20 mouse cellular contexts compared by ENCODE assay signal in the genomic region with DNA sequence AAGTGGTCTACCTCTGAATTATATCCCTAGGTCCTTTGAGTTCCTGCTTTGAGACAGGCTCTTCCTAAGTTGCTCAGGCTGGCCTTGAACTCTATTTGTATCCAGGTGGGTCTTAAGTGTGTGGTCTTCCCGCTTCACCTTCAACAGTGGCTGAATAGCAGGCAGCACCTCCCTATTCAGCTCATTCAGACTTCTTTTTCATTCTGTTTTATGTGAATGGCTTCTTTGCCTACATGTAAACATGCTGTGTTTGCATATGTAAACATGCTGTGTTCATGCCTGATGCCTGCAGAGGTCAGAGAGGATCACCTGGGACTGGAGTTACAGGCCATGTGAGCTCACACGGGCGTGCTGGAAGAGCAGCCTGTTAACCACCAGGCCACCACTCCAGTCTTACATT. TPM values are rescaled to one million over a fixed set of nuclear protein-coding genes. Genes with fewer than 3 reads are reported as not detected.
A peak's percentile ranks its signal among the peaks of the same experiment; 100 is the strongest.
DNase-seq lines count a peak whose midpoint lies in the region; TF ChIP-seq lines count a peak whose summit lies in the region.
"Had no signal": no experiment of that assay in that cellular context is flagged by ENCODE, and none has a peak within 500 bp of the region (broad histone marks: within the 10 kb centered on the region; RNA-seq: fewer than 3 reads in every experiment).

No protein-coding gene starts in this region.

- no peak for TF ChIP-seq CTCF in lung, adult 2 months (IDR thresholded peaks at IDR 0.05; ENCODE audit: insufficient read depth, low read length)

- H3K4me3 ChIP-seq in lung, adult 2 months (replicated peaks; ENCODE audit: extremely low read depth, low read depth, low read length), result no peak overlapping the region
- H3K4me3 ChIP-seq: heart, adult 2 months; heart, embryonic 10.5 days; heart, embryonic 13.5 days had no signal

- DNase-seq in cerebellum, adult 9-11 months, result peak; percentile 4
- DNase-seq in cerebellum, postnatal 36 days, result no peak
- peak; percentile 9 for DNase-seq in lung, adult 2 months
- DNase-seq in lung, postnatal 10 days, result no peak
- DNase-seq in ES-CJ7 (ENCODE audit: low read depth, low spot score), result peak; percentile 78
- DNase-seq in ZHBTc4 (ENCODE audit: low read depth, low spot score), result peak; percentile 80
- DNase-seq in neural tube, embryonic 10.5 days (ENCODE audit: extremely low spot score, low spot score), result no peak
- DNase-seq: adrenal gland, adult 8-10 months; adrenal gland, postnatal 25 days; B cell, adult 2 months; cerebellum, postnatal 10 days; forebrain, postnatal 0 days; gastrocnemius, postnatal 10 days; gastrocnemius, postnatal 36 days; heart, adult 2 months; heart, postnatal 14 days; heart, postnatal 4 days had no signal

- no peak for TF ChIP-seq POLR2A in lung, adult 2 months (IDR thresholded peaks at IDR 0.05; ENCODE audit: borderline replicate concordance, extremely low read depth, low read depth, low read length)

- peaks cover 14% of the 10 kb centered on the region for H3K4me1 ChIP-seq in lung, adult 2 months (ENCODE audit: control insufficient read depth, insufficient read depth, low read length)

- WGBS in lung, adult 2 months, result 73% methylated on average over 3 of the region's 3 CpGs

RNA-seq across cellular contexts. Expression of a gene that starts 3.1 kb away (rescaled TPM):
- 282 and 307 TPM in 2 replicates for polyA plus RNA-seq in lung, adult 2 months (2012; rRNA removed)
- polyA plus RNA-seq: G1E had no signal

Comparison
In these comparisons a context has a peak if more than half of its experiments do, and no peak if none do; other contexts are left out.
1. DNase-seq: peak in cerebellum, adult 9-11 months (single experiment), lung, adult 2 months (single experiment), ES-CJ7 (single experiment) and ZHBTc4 (single experiment); none in cerebellum, postnatal 36 days (0 of 2), lung, postnatal 10 days (single experiment) and neural tube, embryonic 10.5 days (single experiment).